Mouse (Mus musculus) heart, embryonic 11.5 days (tissue): Measurements from ENCODE around the gene Cfap73. TPM values are rescaled to one million over a fixed set of nuclear protein-coding genes. Genes with fewer than 3 reads are reported as not detected.

Source experiments
- ATAC-seq: fragments of 200-750 bp; cut with Nextera tagmentation; replicated peaks from 2 replicates; pipeline ENCODE4 v1.8.0; 2017; ENCODE audit warnings: moderate library complexity; ENCODE audit not compliant: insufficient number of reproducible peaks, low FRiP score, low TSS enrichment
- H3K27ac ChIP-seq: fragments of 300-500 bp; sonication (generic); 2 replicates; pipeline ENCODE4 v1.5.1; 2014; ENCODE audit warnings: mild to moderate bottlenecking, low read depth, low read length
- H3K27me3 ChIP-seq: fragments of 300-500 bp; sonication (generic); 2 replicates; pipeline ENCODE4 v1.6.1; 2014; ENCODE audit warnings: mild to moderate bottlenecking, low read length, mixed read lengths; ENCODE audit not compliant: control insufficient read depth, insufficient read depth
- H3K36me3 ChIP-seq: fragments of 300-500 bp; sonication (generic); 2 replicates; pipeline ENCODE4 v1.6.1; 2014; ENCODE audit warnings: mild to moderate bottlenecking, low read length, moderate library complexity, mixed read lengths; ENCODE audit not compliant: control insufficient read depth, insufficient read depth
- H3K4me1 ChIP-seq: fragments of 300-500 bp; sonication (generic); 2 replicates; pipeline ENCODE4 v1.6.1; 2014; ENCODE audit warnings: low read length; ENCODE audit not compliant: control insufficient read depth, insufficient read depth
- H3K4me2 ChIP-seq: fragments of 300-500 bp; sonication (generic); 2 replicates; pipeline ENCODE4 v1.6.1; 2014; ENCODE audit warnings: mild to moderate bottlenecking, moderate library complexity
- H3K4me3 ChIP-seq: fragments of 300-500 bp; sonication (generic); 2 replicates; pipeline ENCODE4 v1.5.1; 2014; ENCODE audit warnings: low read depth, low read length
- H3K9ac ChIP-seq: fragments of 300-500 bp; sonication (generic); 2 replicates; pipeline ENCODE4 v1.6.1; 2014; ENCODE audit warnings: mild to moderate bottlenecking, low read depth, low read length, moderate library complexity
- H3K9me3 ChIP-seq: fragments of 300-500 bp; sonication (generic); replicated peaks from 2 replicates; pipeline ENCODE4 v1.6.1; 2016; ENCODE audit warnings: low read length; ENCODE audit not compliant: control insufficient read depth
- WGBS: fragments of 180-500 bp; shearing (Covaris S2); extraction: QIAGEN DNeasy Blood & Tissue Kit; methylation state at CpG from one replicate; pipeline ENCODE4 v1.1.7; 2014; ENCODE audit not compliant: insufficient replicate concordance; 5-methylcytosine and 5-hydroxymethylcytosine counted together
- polyA plus RNA-seq: library from polyadenylated mRNA; unstranded; fragments of >200 nt; fragmentation: Nextera tagmentation; extraction: Ambion mirVana; gene quantifications from 2 replicates; pipeline ENCODE4 v1.2.1, GENCODE M21; 2014

Gene Cfap73
- polyA plus RNA-seq, 1 experiment from 2014 or later = not detected

DNA sequence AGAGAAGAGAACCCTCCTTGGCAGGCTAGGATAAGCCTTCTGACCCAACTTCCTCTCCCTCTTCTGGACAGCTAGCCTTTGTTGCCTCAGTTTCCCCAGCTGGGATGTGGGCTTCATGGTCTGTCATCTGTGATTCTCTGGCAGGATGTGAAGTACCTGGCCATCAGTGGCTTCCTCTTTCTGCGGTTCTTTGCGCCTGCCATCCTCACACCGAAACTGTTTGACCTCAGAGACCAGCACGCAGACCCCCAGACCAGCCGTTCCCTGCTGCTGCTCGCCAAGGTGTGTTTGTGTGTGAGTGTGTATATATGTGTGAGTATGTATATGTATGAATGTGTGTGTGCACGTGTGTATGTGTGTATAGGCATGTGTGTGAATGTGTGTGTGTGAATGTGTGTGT, 36.1 kb upstream of the Cfap73 start:
- H3K9me3 ChIP-seq = no peaks in the 10 kb centered on the region
- no peak overlapping the region for H3K4me2 ChIP-seq
- 82% methylated on average over 7 of the region's 7 CpGs for WGBS
- H3K27ac ChIP-seq = no peak overlapping the region
- ATAC-seq = no peak
- H3K4me3 ChIP-seq = no peak overlapping the region
- H3K27me3 ChIP-seq = peaks cover 17% of the 10 kb centered on the region
- H3K4me1 ChIP-seq = no peaks in the 10 kb centered on the region
- no peaks in the 10 kb centered on the region for H3K36me3 ChIP-seq
- no peak overlapping the region for H3K9ac ChIP-seq

DNA sequence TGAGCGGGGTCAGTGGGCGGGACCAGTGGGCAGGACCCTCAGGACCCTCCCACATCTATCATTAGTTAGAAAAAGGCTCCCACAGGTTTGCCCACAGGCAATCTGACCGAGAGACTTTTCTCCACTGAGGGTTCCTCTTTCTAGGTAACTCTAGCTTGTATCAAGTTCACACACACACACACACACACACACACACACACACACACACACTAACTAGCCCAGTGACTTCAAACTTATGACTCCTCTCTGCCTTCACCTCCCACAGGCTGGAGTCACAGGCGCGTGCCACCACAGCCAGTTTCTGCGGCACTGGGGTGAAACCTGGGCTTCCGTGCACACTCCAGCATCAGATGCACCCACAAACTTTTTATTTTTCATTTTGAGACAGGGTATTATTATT, 34.7 kb upstream of the Cfap73 start:
- Histone ChIP-seq H3K27ac (no peak overlapping the region), H3K4me3 (no peak overlapping the region), H3K27me3 (peaks cover 14% of the 10 kb centered on the region), H3K4me1 (no peaks in the 10 kb centered on the region), H3K9me3 (no peaks in the 10 kb centered on the region), H3K36me3 (no peaks in the 10 kb centered on the region), H3K9ac (no peak overlapping the region), H3K4me2 (no peak overlapping the region)
- WGBS = 69% methylated on average over 7 of the region's 7 CpGs
- no peak for ATAC-seq

DNA sequence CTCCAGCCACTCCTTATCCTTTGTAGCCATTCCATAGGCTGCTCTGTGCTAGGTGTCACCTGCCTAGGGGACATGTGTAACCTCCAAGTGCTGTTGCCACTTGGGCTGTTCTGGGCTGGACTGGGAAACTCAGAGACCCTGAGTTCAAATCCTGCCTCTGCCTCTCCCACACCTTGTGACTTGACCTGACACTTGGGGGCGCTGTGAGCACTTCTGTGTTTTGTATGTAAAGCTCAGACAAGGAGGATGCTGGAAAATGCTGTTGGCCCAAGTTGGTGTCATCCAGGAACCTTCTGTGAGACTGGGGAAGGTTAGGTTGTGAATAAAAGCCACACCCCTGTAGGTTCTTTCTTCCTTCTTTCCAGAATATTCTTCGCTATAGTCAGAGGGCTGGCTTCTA, 30.9 kb upstream of the Cfap73 start:
- H3K27ac ChIP-seq = no peak overlapping the region
- H3K9ac ChIP-seq = no peak overlapping the region
- no peaks in the 10 kb centered on the region for H3K4me1 ChIP-seq
- no peak overlapping the region for H3K4me2 ChIP-seq
- no peak overlapping the region for H3K4me3 ChIP-seq
- H3K27me3 ChIP-seq = peaks cover 24% of the 10 kb centered on the region
- H3K36me3 ChIP-seq = no peaks in the 10 kb centered on the region
- WGBS = 55% methylated on average over 2 of the region's 2 CpGs
- no peak for ATAC-seq
- H3K9me3 ChIP-seq = no peaks in the 10 kb centered on the region

DNA sequence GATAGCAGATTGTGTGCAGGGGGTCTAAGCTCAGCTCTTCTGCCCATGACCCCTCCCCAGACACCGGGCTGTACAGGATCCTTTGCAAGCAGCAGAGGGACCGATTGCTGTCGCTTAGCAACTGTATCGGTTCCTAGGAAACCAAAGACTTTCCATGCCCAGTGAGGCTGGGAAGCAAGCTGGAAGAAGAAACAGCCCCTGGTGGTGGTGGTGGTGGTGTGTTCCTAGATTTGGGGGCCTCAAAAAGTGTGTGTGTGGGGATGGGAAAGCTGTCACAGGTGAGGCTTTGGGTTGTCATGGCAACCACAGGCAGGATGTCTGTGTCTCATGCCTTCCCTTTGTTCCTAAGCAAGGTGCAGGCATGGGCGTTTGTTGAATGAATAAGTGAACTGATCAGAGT, 26.8 kb upstream of the Cfap73 start:
- Histone ChIP-seq H3K9ac (no peak overlapping the region), H3K9me3 (no peaks in the 10 kb centered on the region), H3K4me3 (no peak overlapping the region), H3K27ac (no peak overlapping the region), H3K27me3 (peaks cover 18% of the 10 kb centered on the region; the same call in 1 of the 2 replicates), H3K4me2 (no peak overlapping the region), H3K36me3 (no peaks in the 10 kb centered on the region), H3K4me1 (no peaks in the 10 kb centered on the region)
- ATAC-seq = no peak
- 51% methylated on average over 5 of the region's 5 CpGs for WGBS

DNA sequence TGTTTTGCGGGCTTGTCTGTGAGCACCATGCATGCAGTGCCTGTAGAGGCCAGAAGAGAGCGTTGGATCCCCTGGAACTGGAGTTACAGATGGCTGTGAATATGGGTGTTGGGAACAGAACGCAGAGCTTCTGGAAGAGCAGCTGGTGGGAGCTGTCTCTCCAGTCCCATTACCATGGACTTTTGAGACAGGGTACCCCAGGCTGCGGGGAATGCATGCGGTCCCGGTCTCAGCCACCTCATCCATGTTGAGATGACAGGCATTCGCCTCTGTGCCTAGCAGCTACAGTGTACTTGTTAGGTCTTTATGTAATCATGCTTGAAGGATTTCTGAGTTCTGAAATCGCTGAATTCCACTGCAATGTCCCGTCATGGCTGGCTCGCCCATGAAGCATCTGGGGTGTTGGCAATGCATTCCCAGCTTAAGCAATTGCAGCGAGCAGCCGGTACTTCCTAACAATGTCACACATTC, 22.3 kb upstream of the Cfap73 start:
- WGBS = 74% methylated on average over 12 of the region's 12 CpGs
- Histone ChIP-seq H3K27ac (no peak overlapping the region), H3K9ac (no peak overlapping the region), H3K4me1 (no peaks in the 10 kb centered on the region), H3K36me3 (no peaks in the 10 kb centered on the region), H3K4me3 (no peak overlapping the region), H3K9me3 (no peaks in the 10 kb centered on the region), H3K4me2 (no peak overlapping the region), H3K27me3 (peaks cover 4% of the 10 kb centered on the region; the same call in 1 of the 2 replicates)
- ATAC-seq = no peak

DNA sequence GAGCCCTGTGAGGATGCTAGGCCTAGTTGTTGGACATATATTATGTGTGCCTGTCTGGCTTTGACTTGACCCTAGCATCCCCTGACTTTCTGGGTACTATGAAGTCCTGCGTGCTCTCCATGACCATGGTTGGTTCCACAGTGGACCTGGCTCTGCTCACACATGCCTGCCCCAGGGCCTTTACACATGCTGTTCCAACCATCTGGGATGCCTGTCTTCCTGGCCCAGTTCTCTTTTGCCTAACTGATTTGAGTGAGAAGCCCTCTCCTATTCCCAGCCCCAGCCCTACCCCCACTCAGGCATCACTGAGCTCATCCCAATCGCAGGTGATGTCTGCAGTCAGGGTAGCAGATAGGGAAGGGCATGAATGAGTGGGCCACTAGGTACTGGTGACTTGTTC, 19.8 kb upstream of the Cfap73 start:
- Histone ChIP-seq H3K4me1 (peaks cover 7% of the 10 kb centered on the region; the same call in 1 of the 2 replicates), H3K36me3 (no peaks in the 10 kb centered on the region), H3K27me3 (peaks cover 22% of the 10 kb centered on the region), H3K27ac (no peak overlapping the region), H3K9ac (no peak overlapping the region), H3K4me3 (no peak overlapping the region), H3K9me3 (no peaks in the 10 kb centered on the region), H3K4me2 (no peak overlapping the region)
- 79% methylated on average over 2 of the region's 2 CpGs for WGBS
- ATAC-seq = no peak

DNA sequence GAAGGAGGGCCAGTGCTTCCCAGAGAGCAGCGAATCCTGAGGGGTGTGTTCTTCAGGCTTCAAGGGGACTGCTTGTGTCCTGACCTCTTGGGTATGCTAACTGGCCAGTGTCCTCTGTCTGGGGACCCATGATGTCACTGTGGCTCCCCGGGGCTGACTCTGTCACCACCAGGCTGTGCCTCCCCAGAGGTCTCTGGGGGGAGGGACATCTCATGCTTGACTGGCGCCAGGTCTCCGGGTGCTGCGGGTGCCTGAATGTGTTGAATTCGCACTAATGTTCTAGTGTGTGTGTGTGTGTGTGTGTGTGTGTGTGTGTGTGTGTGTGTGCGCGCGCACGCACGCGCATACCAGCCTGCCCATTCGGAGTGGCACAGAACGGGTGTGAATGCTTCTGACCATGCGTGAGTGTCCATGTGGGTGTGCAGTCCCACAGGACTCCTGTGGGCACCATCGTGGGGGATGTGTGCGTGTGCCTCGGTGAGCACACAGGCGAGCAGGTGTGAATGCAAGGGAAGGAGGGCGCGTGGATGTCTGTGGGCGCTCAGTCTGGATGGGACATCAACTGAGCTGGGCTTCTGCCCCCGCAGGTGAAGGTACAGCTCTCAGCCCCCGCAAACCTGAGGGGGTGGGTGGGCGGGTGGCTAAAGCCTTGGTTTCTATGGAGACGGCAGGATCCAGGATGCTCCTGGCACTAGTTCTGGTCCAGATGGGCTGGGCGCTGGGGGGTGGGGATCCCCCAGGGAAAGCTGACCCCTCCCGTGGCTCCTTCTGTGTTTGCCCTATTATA, 19.1 kb upstream of the Cfap73 start:
- WGBS = 80% methylated on average over 28 of the region's 28 CpGs
- Histone ChIP-seq H3K27me3 (peaks cover 19% of the 10 kb centered on the region), H3K4me1 (peaks cover 14% of the 10 kb centered on the region), H3K4me2 (no peak overlapping the region), H3K9ac (no peak overlapping the region), H3K9me3 (no peaks in the 10 kb centered on the region), H3K27ac (no peak overlapping the region), H3K36me3 (no peaks in the 10 kb centered on the region), H3K4me3 (no peak overlapping the region)
- no peak for ATAC-seq

DNA sequence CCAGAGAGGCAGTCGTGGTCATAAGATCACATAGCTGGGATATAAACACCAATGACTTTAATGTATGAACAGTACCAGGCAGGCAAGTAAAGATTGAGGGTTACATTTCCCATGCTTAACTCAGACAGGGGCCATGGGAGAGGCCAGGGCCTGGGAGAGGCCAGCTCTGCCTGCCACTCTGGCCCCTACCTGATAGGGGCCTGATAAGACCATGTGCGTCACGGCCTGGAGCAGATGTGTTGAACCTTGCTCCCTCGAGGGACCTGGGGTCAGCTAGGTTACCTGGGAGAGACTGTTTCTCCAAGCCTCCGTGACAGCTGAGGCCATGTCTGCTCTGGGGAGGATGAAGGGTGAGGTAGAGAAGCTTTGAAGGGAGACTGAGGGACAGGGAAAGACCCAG, 17.2 kb upstream of the Cfap73 start:
- Histone ChIP-seq H3K9ac (no peak overlapping the region), H3K4me1 (peaks cover 16% of the 10 kb centered on the region), H3K27me3 (peaks cover 19% of the 10 kb centered on the region), H3K9me3 (no peaks in the 10 kb centered on the region), H3K4me3 (no peak overlapping the region), H3K36me3 (no peaks in the 10 kb centered on the region), H3K4me2 (no peak overlapping the region), H3K27ac (no peak overlapping the region)
- no peak for ATAC-seq
- WGBS = 28% methylated on average over 5 of the region's 5 CpGs

DNA sequence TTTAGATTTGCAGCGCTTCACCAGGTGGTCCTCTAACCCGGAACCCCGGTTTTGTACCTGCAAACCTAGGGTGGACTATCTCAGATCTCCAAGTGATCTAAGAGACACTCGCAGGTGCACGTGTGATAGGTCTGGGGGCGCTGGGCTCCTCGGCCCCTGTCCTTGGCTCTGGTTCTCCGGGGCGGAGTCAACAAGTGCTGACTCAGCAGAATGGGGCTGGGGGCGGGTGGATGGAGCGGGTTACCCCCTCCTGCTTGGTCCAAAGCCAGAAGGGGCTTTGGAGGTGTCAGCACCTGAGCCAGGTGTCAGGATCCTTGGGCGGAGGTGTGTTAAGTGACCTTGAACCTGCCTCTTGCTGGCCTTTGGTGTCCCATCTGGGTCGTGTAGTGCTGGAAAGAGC, 15.9 kb upstream of the Cfap73 start:
- ATAC-seq = no peak
- Histone ChIP-seq H3K9ac (no peak overlapping the region), H3K36me3 (no peaks in the 10 kb centered on the region), H3K4me2 (no peak overlapping the region), H3K4me1 (peaks cover 16% of the 10 kb centered on the region), H3K4me3 (no peak overlapping the region), H3K9me3 (no peaks in the 10 kb centered on the region), H3K27me3 (peaks cover 19% of the 10 kb centered on the region), H3K27ac (no peak overlapping the region)
- WGBS = 24% methylated on average over 13 of the region's 13 CpGs
